Mouse (Mus musculus) brain, embryonic 14.5 days (tissue): Measurements from ENCODE around the gene Pi4ka. TPM values are rescaled to one million over a fixed set of nuclear protein-coding genes. Genes with fewer than 3 reads are reported as not detected.
"Not testable (repeated sequence)": the region's sequence is repeated elsewhere in the genome, so short reads cannot be mapped to it uniquely, and the experiment has no call there.

Source experiments
- DNase-seq: peaks from one replicate; pipeline ENCODE4 v3.0.0-alpha.2; 2011; ENCODE audit warnings: low read depth
- CTCF ChIP-seq: fragments of 200-500 bp; IDR thresholded peaks from 2 replicates; pipeline ENCODE4 v1.5.1; 2012; ENCODE audit warnings: inconsistent platforms, mild to moderate bottlenecking, moderate library complexity, borderline replicate concordance; ENCODE audit not compliant: insufficient read depth, insufficient read length; ENCODE audit errors: extremely low read depth
- POLR2A ChIP-seq: fragments of 200-500 bp; IDR thresholded peaks from 2 replicates; pipeline ENCODE4 v1.6.1; 2012; ENCODE audit warnings: mild to moderate bottlenecking, inconsistent platforms, borderline replicate concordance; ENCODE audit not compliant: poor library complexity, insufficient read depth, insufficient read length, severe bottlenecking; ENCODE audit errors: extremely low read depth
- polyA plus RNA-seq: library from polyadenylated mRNA; depleted of rRNA; stranded (reverse); fragments of >200 nt; gene quantifications from 2 replicates; pipeline ENCODE4 v1.2.3, GENCODE M21; 2012; rRNA removed

Pi4ka gene
- polyA plus RNA-seq, 1 experiment, result 151 TPM

DNA sequence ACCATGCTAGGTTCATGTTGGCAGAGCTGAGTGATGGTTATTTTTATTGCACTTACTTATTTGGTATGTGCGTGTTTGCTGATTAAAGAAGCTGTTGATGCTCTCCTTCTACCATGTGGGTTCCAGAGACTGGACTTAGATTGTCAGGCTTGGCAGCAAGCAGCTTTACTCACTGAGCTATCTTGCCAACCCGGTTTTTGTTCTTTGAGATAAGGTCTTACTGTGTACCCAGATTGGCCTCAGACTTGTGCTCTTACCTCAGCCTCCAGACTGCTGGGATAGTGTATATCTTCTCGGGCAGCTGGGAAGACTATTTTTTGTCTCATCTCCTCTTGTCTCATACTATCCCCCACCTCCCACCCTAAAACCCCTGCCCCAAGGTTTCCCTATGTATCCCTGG is 168.5 kb downstream of the Pi4ka start:
- DNase-seq, result no peak
- TF ChIP-seq POLR2A (no peak), CTCF (no peak)

DNA sequence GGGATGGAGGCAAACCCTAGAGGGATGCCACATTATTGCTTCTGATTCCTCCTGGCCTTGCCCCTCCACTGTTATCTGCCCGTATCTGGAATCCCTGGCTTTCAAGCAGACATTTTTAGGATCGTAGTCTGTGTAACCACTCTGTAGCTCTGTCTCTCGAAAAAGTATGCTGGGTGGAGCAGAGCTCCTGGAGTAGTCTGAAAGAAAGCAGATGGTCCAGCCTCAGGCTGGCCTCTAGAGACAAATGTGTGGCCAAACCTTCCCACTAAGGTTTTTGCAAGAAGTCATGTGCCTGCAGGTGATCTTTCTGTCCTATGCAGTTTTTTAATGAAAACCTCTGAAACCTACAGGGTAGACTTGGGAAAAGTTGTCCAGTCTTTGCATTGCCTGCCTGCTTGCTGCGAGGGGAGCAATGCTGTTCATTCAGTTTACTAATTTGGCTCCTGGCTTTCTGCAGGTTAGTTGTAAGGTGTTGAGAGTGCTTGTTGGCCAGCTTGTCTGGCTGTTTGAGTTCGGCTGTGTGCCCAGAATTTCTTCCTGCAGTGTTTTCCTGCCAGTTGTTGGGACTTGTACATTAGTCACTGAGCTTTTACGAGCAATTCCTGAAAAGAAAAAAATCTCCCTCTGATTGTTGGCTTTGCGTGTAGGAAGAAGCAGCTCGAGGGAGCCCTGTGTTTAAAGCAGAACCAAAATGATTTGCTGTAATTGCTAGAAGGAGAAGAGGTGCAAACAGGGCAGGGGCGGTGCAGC is 171.0 kb downstream of the Pi4ka start:
- DNase-seq, result peak; percentile 47

DNA sequence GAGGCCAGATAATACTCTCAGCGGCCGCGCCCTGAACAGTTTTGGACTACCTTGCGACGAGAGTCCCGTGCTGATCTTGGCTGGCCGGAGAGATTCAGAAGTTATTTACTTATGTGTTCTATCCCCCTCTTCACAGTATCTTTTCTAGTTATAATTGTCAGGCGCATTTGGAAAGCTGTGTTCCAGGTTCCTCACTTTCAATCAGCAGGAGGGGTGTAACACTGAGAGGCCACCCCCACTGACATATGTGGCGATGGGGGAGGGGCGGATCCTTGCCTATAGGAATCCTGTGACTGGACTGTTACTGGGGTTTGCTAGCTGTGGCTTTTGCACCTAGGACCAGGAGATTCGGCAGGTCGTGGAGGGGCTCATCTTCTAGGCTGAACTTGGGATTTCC is 171.6 kb downstream of the Pi4ka start:
- DNase-seq, result peak; percentile 63
- TF ChIP-seq CTCF (no peak), POLR2A (no peak)

More for the DNA sequence above, 171.0 kb downstream of the Pi4ka start:
- TF ChIP-seq POLR2A, result no peak
- TF ChIP-seq CTCF, result no peak

DNA sequence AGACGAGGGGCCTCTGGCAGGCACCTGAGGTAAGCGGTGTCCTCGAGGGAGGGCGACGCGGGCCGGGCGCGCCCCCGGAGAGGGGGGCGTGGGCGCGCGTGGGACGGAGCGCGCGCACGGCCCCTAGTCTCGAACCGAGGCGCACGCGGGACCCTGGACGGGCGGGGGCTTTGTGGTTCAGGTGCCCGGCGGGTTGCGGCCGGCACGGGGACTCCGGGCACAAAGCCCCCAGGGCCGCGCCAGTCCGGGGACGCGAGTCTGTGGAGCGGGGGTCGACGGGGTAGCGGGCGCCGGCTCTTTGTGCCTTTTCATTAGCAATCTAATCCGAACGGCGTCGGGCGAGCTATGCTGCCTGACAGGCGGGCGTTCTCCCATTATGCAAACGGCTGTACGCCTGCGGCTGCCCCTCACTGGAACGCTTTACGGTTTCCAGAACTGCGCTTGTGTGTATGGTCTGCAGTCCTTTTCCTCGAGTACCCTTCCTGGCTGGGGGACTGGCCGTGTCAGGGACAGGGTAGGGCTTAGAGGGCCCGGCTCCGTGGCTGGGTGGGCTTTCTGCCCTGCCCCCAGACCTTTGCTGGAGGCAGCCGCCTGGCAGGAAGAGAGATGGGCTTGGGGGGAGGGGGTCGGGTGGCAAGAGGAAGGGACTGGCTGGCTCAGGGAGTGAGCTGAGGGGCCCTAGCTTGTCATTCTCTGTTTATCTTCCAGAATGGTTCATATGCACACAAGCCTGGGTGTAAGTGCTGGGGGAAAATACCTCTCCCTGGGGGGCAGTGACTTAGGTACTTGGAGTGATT is 172.2 kb downstream of the Pi4ka start:
- DNase-seq, result peak; percentile 86
- TF ChIP-seq CTCF (no peak), POLR2A (no peak)

DNA sequence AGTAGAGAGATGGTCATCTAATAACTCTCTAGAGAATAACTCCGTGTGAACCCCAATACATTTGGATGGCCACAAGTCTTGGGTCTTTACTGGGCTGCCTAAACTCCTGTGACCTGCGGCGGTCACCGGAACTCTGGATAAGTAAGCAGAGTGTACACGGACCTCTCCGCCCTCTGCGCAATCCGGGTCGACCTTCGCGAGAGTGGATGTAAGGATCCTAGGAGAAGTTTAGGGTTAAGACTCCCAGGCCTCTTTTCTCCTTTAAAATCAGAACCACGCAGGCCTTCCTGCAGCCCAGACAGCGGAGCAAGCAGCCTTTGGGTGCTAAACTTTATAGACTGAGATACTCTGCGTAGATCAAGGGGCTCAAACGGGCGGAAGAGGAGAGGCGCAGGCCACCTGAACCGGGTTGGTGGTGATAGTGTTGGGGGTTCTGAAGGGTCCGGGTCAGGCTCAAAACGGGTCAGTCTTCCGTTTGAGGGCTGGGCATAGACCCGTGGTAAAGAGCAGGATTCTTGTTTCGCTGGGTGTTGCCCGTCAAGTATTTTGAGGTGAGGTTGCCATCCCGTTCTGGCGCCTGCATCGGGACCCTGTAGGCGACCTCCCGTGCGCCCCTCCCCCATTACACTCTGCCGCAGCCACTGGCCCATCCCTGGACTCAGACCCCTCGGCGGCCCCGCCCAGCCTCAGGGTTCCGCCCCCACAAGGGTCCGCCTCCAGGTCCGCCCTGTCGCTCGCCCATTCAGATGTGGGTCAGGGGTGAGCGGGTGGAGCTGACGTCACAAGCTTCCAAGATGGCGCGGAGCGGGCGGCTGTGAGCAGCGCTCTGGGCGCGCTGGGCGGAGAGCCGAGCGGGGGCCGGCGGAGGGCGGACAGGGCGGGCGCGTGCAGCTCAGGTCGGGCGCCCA is 173.1 kb downstream of the Pi4ka start, which contains the start of gene Hic2:
Gene Hic2, plus strand, starts transcription at position 779 of the 908 bp plus-strand sequence.
- peak; percentile 97 for TF ChIP-seq POLR2A
- TF ChIP-seq CTCF, result no peak
- peak; percentile 97 for DNase-seq

DNA sequence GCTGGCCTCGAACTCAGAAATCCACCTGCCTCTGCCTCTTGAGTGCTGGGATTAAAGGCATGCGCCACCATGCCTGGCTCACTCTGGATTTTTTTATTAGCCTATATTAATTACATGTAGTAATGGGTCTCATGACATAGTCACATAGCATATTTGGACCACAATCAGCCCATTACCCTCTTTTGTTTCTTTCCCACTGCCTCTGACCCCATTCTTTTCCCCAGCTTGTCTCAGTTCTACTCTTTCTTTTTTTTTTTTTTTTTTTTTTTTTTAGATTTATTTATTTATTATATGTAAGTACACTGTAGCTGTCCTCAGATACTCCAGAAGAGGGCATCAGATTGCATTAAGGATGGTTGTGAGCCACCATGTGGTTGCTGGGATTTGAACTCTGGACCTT is 174.6 kb downstream of the Pi4ka start:
- not testable (repeated sequence) for DNase-seq

Other genes starting within 250 kb of the Pi4ka start
- 96.5 and 127 TPM in 2 replicates for gene Ube2l3, start 203.7 kb downstream of the Pi4ka start, polyA plus RNA-seq
- 1.3 and 2.2 TPM in 2 replicates for gene Rimbp3, start 197.7 kb downstream of the Pi4ka start, polyA plus RNA-seq
- 12.1 and 16.4 TPM in 2 replicates for gene Hic2, start 172.7 kb downstream of the Pi4ka start, polyA plus RNA-seq
- 46.6 and 63.5 TPM in 2 replicates for gene Tmem191c, start 130.2 kb downstream of the Pi4ka start, polyA plus RNA-seq
- gene Serpind1, start 74.9 kb downstream of the Pi4ka start, polyA plus RNA-seq, result 0.93 and 0.98 TPM in 2 replicates
- 9.5 and 19.6 TPM in 2 replicates for gene Snap29, start 328 bp downstream of the Pi4ka start, polyA plus RNA-seq
- gene Crkl, start 45.7 kb upstream of the Pi4ka start, polyA plus RNA-seq, result 58.5 and 66.4 TPM in 2 replicates
- gene Aifm3, start 83.3 kb upstream of the Pi4ka start, polyA plus RNA-seq, result 16.6 and 17.4 TPM in 2 replicates
- gene Lztr1, start 102.4 kb upstream of the Pi4ka start, polyA plus RNA-seq, result 309 and 395 TPM in 2 replicates
- gene Thap7, start 124.8 kb upstream of the Pi4ka start, polyA plus RNA-seq, result 75.1 and 103 TPM in 2 replicates
- gene Lrrc74b, start 154.9 kb upstream of the Pi4ka start, polyA plus RNA-seq, result 0.47 and 0.78 TPM in 2 replicates
- 1.4 and 1.8 TPM in 2 replicates for gene P2rx6, start 155.6 kb upstream of the Pi4ka start, polyA plus RNA-seq
- gene Slc7a4, start 176.9 kb upstream of the Pi4ka start, polyA plus RNA-seq, result 27.5 and 38.6 TPM in 2 replicates
- 98.5 and 120 TPM in 2 replicates for gene Smpd4, start 213.0 kb upstream of the Pi4ka start, polyA plus RNA-seq
- gene Ccdc74a, start 240.2 kb upstream of the Pi4ka start, polyA plus RNA-seq, result 6.1 and 8.5 TPM in 2 replicates